Mouse (Mus musculus) monocyte, adult 5-6 weeks (primary cell): ENCODE results near the gene Slc51b. TPM values are rescaled to one million over a fixed set of nuclear protein-coding genes. Genes with fewer than 3 reads are reported as not detected.

Source experiments
- ATAC-seq: fragments of 153-309, 156-312 bp; replicated peaks from 2 replicates; pipeline ENCODE4 v1.8.0; 2017; ENCODE audit warnings: mild to moderate bottlenecking; ENCODE audit not compliant: low TSS enrichment, insufficient number of reproducible peaks, severe bottlenecking, poor library complexity, low FRiP score
- total RNA-seq: library from RNA; stranded (forward); fragments of 200-1000, 200-491, 200-594 nt; gene quantifications from 3 replicates; pipeline ENCODE4 v1.2.3, GENCODE M21; 2017

The Slc51b gene
- not detected in 3 replicates for total RNA-seq

GRCm38 (mm10) chr9:65422760-65423501, at the start of gene Slc51b:
TSS of gene Slc51b (minus strand) at chr9:65422955.
- ATAC-seq = no peak

DNA sequence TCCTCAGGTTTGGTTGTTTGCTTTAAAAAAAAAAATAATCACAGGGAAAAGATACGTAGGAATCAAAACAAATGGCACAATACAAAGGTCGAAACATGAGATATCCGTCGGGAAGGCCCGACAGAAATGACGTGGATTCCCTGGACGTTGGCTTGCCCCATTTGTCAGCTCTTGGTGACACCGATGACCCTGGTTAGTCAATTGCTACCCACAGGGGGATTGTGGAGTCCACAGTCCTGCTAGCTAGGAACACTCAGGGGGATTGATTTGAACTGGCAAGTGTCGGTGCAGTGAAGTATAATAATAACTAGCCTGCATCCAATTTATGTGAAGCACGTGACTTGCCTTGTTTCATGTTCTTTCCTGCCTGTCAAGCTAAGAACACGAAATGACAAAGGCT, 44.9 kb upstream of the Slc51b start:
- ATAC-seq = no peak

- no peak for ATAC-seq
These were observed 42.5 kb upstream of the Slc51b start for GRCm38 (mm10) chr9:65465241-65465640.

- ATAC-seq = no peak
These were observed 41.4 kb upstream of the Slc51b start for GRCm38 (mm10) chr9:65464161-65464560.

DNA sequence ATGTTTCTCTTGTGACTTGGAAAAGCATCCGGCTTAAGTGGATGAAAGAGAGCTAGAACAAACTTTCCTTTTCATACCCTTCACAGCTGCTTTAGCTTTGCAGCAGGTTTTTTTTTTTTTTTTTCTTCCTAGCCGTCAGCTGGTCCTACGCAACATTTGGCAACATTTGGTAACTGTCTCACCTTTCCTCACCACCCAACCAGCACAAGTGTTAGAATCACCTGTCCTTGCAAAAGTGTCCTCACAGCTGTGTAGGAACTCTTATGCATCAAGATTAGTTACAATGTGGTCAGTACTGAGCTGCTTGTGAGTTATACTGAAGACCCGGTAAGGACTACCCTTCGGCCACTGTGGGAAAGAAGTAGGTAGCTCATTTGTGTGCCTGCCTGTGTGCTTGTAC, 39.8 kb upstream of the Slc51b start:
- no peak for ATAC-seq

DNA sequence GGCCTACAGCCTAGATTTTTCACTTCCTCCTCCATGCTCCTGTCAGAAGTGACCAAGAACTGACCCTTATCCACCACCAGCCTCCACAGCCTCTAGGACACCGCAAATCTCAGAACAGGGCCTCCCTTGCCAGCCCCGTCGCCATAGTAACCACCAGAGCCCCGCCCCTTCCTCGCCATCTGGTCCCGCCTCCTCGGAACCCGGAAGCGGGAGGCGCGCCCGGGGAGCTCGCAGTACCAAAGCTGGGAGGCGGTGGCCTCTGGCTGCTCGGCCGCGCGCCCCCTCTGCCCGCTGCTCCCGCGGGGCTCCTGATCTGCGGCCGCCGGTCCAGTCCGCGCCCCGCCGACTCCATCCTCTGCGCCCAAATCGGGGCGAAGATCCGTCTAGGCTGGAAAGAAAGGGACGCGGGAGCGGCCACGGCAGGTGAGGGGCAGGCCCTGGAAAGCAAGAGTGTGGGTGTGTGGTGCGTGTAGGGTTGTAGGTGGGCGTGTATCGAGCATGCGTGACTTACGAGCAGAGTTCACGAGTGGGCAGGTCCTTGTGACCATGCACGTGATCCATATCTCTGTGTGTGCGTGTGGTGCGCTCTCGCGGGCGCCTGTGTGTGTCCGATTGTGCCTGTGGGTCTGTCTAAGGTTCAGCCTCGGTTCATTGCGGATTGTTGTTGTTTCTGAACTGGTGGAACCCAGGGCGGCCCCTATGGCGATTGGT, 38.1 kb upstream of the Slc51b start, which contains the start of gene Spg21:
Gene Spg21, plus strand, starts transcription at position 216 of the 711 bp plus-strand sequence.
- ATAC-seq = peak; percentile 97

DNA sequence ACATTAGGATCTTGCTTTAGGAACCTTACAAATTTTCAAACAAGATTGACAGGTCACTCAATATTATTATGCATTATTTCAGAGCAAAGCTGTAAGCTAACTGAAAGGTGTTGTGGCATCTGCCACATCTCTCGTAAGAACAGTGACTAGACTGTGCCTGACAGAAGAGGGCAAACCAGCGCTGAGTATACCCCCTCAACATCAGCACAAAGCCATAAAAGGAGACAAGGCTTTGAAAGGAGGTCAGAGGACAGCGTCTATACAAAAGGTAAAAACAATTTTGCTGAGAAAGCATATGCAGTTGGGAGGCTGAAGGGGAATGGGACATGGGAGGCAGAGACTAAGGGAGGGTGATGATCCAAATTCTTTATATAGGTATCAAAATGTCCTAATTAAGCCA, 37.4 kb upstream of the Slc51b start:
- ATAC-seq = no peak

DNA sequence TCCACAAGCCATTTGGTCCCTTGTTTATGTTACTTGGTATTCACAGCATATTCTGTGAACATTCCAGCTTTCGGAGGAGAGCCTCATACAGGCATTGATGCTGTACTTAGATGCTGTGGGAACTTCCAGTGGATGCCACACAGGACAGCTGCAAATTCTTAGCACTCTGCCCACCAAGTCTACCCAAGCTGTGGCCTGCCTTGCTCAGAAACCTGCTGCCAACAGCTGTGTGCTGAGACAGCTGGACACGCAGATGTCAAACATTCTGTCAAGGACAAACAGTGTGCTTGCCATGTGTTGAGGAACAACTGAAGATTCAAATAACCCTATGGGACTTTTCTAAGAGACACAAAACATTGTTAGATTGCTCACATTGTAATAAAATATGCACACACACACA, 36.2 kb upstream of the Slc51b start:
- ATAC-seq = no peak

DNA sequence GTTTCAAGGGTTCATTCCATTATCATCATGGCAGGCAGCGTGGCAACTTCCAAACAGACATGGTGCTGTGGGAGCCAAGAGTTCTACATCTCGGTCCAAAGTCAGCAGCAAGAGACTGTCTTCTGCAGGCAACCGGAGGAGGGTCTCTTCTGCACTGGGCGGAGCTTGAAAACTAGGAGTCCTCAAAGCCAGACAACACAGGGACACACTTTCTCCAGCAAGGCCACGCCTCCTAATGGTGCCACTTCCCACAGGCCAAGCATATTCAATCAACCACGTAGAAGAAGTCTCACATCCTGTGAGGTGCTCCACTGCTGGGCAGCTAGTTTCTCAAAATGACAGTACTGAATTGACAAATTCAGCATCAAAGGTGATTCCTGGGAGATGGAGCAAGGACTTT, 25.2 kb upstream of the Slc51b start:
- ATAC-seq = no peak

GRCm38 (mm10) chr9:65444692-65445091, 21.9 kb upstream of the Slc51b start:
- ATAC-seq = no peak

DNA sequence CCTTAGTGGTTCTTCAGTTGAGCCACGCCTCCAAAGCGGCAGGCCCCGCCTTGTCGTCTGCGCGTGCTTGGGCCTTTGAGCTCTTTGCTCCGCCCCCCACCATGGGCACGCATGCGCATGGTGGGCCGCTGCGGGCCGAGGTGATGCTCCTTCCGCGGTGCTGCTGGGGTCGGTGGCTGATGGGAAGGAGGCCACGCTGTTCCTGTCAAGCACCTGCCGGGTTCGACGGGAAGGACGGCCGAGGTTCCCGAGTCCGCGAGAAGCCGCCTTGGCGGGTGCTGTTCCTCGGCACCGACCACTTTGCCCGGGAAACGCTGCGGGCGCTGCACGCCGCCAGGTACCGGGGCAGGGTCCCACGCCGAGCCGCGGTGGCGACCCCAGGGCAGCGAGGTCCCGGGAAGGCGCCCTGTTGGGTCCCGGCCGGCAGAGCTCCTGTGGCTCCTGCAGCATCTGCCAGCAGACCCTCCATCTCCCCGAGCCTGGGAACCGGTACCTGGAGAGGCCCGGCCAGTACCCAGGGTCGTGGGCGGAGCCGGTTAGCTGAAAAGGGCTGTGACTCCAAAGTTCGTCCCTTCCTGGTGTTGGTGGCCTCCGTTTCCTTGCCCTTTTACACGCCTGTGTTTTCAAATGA, 13.0 kb upstream of the Slc51b start, which contains the start of gene Mtfmt:
Gene Mtfmt, plus strand, starts transcription at position 112 of the 631 bp plus-strand sequence.
- ATAC-seq = peak; percentile 94

GRCm38 (mm10) chr9:65435211-65435610, 12.5 kb upstream of the Slc51b start:
- ATAC-seq = no peak

DNA sequence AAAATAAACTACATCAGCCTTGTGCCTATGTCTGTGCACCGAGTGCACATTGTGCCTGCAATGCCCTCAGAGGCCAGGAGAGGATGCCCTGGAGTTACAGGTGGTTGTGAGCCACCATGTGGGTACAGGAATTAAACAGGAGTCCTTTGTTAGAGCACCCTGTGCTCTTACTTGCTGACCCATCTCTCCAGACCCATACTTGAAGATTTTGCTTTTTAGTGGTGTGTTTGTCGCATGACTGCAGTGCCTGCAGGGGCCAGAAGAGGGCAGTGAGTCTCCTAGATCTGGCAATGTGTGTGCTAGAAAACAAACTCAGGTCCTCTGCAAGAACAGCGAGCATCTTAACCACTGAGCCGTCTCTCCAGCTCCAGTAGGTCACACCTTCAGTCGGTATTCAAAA, 11.4 kb upstream of the Slc51b start:
- no peak for ATAC-seq

DNA sequence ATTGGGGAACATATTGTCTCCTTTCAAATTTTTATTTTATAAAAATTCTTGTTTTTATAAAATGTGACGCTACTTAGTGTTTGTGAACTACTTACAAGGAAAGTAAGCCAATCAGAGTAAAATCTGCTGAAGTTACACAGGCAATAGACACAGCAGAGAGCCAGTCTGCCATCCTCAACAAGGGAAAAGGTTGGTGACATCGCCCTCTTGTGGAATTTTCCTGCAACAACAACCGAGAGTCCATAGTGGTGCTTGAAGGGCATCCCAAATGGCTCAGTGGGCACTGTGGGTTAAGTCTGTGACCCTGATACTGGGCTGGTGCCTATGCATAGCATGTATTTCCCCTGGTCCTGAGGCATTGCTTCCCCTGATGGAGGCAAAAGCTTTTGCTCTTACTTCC, 9.5 kb upstream of the Slc51b start:
- peak; percentile 67 for ATAC-seq

DNA sequence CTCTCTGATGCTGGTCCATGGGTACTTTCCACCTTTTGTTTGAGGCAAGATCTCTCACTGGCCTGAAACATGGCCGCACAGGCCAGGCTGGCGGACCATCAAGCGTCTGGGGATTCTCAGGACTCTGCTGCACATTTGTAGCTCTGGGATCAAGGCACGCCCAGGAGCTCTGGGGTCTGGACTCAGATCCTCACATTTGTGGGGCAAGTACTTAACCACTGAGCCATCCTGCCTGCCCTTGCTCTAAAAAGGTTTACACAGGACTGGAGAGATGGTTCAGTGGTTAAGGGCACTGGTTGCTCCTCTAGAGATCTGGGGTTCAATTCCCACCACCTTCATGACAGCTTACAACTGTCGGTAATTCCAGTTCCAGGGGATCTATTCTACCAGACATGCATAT, 8.2 kb upstream of the Slc51b start:
- ATAC-seq = no peak

GRCm38 (mm10) chr9:65430401-65430800, 7.6 kb upstream of the Slc51b start:
- no peak for ATAC-seq

DNA sequence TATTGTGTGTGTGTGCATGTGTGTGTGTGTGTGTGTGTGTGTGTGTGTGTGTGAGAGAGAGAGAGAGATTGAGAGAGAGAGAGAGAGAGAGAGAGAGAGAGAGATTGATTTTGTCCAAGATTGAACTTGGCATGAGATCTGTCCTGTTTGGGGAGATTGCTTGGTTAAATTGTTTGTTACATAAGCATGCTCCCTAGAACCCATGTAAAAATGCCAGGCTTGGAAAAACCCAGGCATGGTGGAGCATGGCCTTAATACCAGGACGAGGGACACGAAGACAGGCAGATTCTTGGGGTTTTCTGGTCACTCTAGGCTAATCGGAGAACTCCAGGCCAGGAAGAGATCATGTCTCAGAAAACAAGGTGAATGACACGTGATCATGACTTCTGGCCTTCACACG, 5.2 kb upstream of the Slc51b start:
- no peak for ATAC-seq

- ATAC-seq = no peak
These were observed 4.8 kb upstream of the Slc51b start for GRCm38 (mm10) chr9:65427511-65427910.

DNA sequence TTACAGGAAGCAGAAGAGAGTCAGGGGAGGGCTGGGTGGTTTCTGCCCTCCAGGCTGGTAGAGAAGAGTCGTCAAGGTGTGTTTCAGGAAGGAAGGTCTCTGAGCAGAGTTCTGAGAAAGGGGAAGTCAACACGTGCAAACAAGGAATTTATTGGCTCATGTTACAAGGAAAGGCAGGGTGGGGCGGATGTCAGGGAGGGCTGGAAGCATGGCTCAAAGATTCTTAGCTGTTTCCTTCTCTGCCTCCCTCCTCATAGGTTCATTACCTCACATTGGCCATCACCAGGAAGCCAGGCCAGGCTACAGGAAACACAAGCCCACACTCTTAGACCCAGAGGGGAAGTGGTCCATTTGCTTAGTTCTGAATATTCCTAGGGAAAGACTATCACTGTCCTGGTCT, 1.6 kb upstream of the Slc51b start:
- ATAC-seq = no peak

- no peak for ATAC-seq
These were observed 3.1 kb downstream of the Slc51b start for GRCm38 (mm10) chr9:65419633-65420032.
